Mouse (Mus musculus) kidney, adult 2 months (tissue): Measurements from ENCODE around the gene Gab1. TPM values are rescaled to one million over a fixed set of nuclear protein-coding genes. Genes with fewer than 3 reads are reported as not detected.

ENCODE experiments used
- DNase-seq: peaks from one replicate; pipeline ENCODE4 v3.0.0; 2021
- H3K27ac ChIP-seq: fragments of 200-500 bp; 2 replicates; pipeline ENCODE4 v1.5.1; 2012; ENCODE audit warnings: low read depth, low read length, control low read depth, inconsistent platforms; ENCODE audit not compliant: insufficient read depth
- H3K27me3 ChIP-seq: fragments of 200-500 bp; replicated peaks from 2 replicates; pipeline ENCODE4 v1.6.1; 2012; ENCODE audit warnings: mild to moderate bottlenecking, moderate library complexity, low read length, inconsistent platforms; ENCODE audit not compliant: control insufficient read depth, insufficient read depth
- H3K36me3 ChIP-seq: fragments of 200-500 bp; 2 replicates; pipeline ENCODE4 v1.6.1; 2012; ENCODE audit warnings: mild to moderate bottlenecking, moderate library complexity, low read length, inconsistent platforms; ENCODE audit not compliant: control insufficient read depth, insufficient read depth
- H3K4me1 ChIP-seq: fragments of 200-500 bp; 2 replicates; pipeline ENCODE4 v1.6.1; 2011; ENCODE audit warnings: low read length; ENCODE audit not compliant: control insufficient read depth, insufficient read depth
- H3K4me3 ChIP-seq: fragments of 200-500 bp; 2 replicates; pipeline ENCODE4 v1.5.1; 2011; ENCODE audit warnings: mild to moderate bottlenecking, low read depth, low read length, control low read depth; ENCODE audit not compliant: insufficient read depth
- CTCF ChIP-seq: fragments of 200-500 bp; conservative IDR thresholded peaks from 2 replicates; pipeline ENCODE4 v1.5.1; 2011; ENCODE audit warnings: low read depth, mild to moderate bottlenecking, control low read depth, low read length, moderate library complexity, mixed read lengths; ENCODE audit not compliant: insufficient read depth, insufficient read length
- POLR2A ChIP-seq: fragments of 200-500 bp; IDR thresholded peaks from one replicate; pipeline ENCODE4 v1.6.1; 2011; ENCODE audit warnings: low read depth, low read length, control low read depth
- WGBS: fragments of 180-500 bp; shearing (Covaris S2); methylation state at CpG from one replicate; pipeline ENCODE4 v1.1.7; 2018; 5-methylcytosine and 5-hydroxymethylcytosine counted together
- polyA plus RNA-seq: library from polyadenylated mRNA; depleted of rRNA; stranded (reverse); fragments of >200 nt; gene quantifications from 2 replicates; pipeline ENCODE4 v1.2.3, GENCODE M21; 2012

Gab1 gene
- polyA plus RNA-seq, 1 experiment: 24.6 TPM

- H3K4me3 ChIP-seq: no peak overlapping the region
- H3K27me3 ChIP-seq: no peaks in the 10 kb centered on the region
- H3K27ac ChIP-seq: 0 out of 2 replicates have a peak overlapping the region, but pooled peaks have one; percentile 17
- no peak for DNase-seq
- H3K4me1 ChIP-seq: peaks cover 46% of the 10 kb centered on the region
- WGBS: 49% methylated on average over 11 of the region's 11 CpGs
- H3K36me3 ChIP-seq: no peaks in the 10 kb centered on the region
- TF ChIP-seq CTCF: no peak
- no peak for TF ChIP-seq POLR2A
Measured at GRCm38 (mm10) chr8:80830724-80831566, 49.4 kb downstream of the Gab1 start.

- H3K36me3 ChIP-seq: no peaks in the 10 kb centered on the region
- peaks cover 48% of the 10 kb centered on the region for H3K4me1 ChIP-seq
- H3K27me3 ChIP-seq: no peaks in the 10 kb centered on the region
- H3K4me3 ChIP-seq: no peak overlapping the region
- WGBS: 36% methylated on average over 7 of the region's 7 CpGs
- no peak for DNase-seq
- 0 out of 2 replicates have a peak overlapping the region, but pooled peaks have one; percentile 17 for H3K27ac ChIP-seq
- TF ChIP-seq CTCF (no peak), POLR2A (no peak)
Measured at GRCm38 (mm10) chr8:80830141-80830540, 50.2 kb downstream of the Gab1 start.

- H3K27ac ChIP-seq: no peak overlapping the region
- peaks cover 51% of the 10 kb centered on the region for H3K4me1 ChIP-seq
- H3K4me3 ChIP-seq: no peak overlapping the region
- peak; percentile 91 for DNase-seq
- H3K27me3 ChIP-seq: no peaks in the 10 kb centered on the region
- TF ChIP-seq CTCF: no peak
- no peak for TF ChIP-seq POLR2A
- H3K36me3 ChIP-seq: no peaks in the 10 kb centered on the region
- WGBS: 49% methylated on average over 7 of the region's 7 CpGs
Measured at GRCm38 (mm10) chr8:80826996-80827395, 53.3 kb downstream of the Gab1 start.

GRCm38 (mm10) chr8:80825136-80825535 is 55.2 kb downstream of the Gab1 start:
- TF ChIP-seq POLR2A (no peak), CTCF (no peak)
- no peak for DNase-seq
- H3K4me3 ChIP-seq: no peak overlapping the region
- no peak overlapping the region for H3K27ac ChIP-seq
- 88% methylated on average over 4 of the region's 4 CpGs for WGBS
- H3K27me3 ChIP-seq: no peaks in the 10 kb centered on the region
- no peaks in the 10 kb centered on the region for H3K36me3 ChIP-seq
- H3K4me1 ChIP-seq: peaks cover 44% of the 10 kb centered on the region

- H3K4me3 ChIP-seq: no peak overlapping the region
- H3K36me3 ChIP-seq: no peaks in the 10 kb centered on the region
- TF ChIP-seq POLR2A (no peak), CTCF (no peak)
- no peaks in the 10 kb centered on the region for H3K27me3 ChIP-seq
- no peak overlapping the region for H3K27ac ChIP-seq
- H3K4me1 ChIP-seq: peaks cover 43% of the 10 kb centered on the region
- no peak for DNase-seq
- 70% methylated on average over 5 of the region's 5 CpGs for WGBS
Measured at GRCm38 (mm10) chr8:80824426-80824825, 55.9 kb downstream of the Gab1 start.

- DNase-seq: peak; percentile 68
- Histone ChIP-seq H3K27me3 (no peaks in the 10 kb centered on the region), H3K4me1 (peaks cover 46% of the 10 kb centered on the region), H3K27ac (no peak overlapping the region), H3K4me3 (no peak overlapping the region), H3K36me3 (no peaks in the 10 kb centered on the region)
- 44% methylated on average over 5 of the region's 5 CpGs for WGBS
- TF ChIP-seq CTCF (no peak), POLR2A (no peak)
Measured at GRCm38 (mm10) chr8:80823250-80823649, 57.1 kb downstream of the Gab1 start.
